Mouse (Mus musculus) forelimb bud, embryonic 11.5 days (tissue): ENCODE results near the gene Arfip1.
"Not testable (repeated sequence)": the region's sequence is repeated elsewhere in the genome, so short reads cannot be mapped to it uniquely, and the experiment has no call there.

Source experiments
- DNase-seq: peaks from one replicate; pipeline ENCODE4 v3.0.0-alpha.2; 2012; ENCODE audit warnings: low read depth, low spot score

Gene Arfip1

DNA sequence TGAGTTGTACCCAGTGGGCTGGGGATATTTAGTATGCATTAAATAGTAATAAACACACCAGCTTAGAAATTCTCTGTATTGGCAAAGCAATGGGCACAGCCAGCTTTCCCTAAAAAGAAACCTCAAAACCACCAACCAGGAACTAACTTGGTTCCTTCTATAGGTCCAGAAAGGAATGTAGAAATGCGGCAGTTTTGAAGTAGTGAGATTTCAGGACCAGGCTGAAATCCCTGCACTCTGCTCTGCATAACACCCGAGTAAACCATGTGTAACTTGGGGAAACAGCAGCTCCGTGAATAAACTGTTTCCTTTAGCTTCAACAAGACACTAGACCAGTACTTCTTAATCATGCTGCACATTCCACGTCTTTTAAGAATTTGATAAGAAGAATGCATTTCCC lies 1.7 kb downstream of the Arfip1 start:
- no peak for DNase-seq

DNA sequence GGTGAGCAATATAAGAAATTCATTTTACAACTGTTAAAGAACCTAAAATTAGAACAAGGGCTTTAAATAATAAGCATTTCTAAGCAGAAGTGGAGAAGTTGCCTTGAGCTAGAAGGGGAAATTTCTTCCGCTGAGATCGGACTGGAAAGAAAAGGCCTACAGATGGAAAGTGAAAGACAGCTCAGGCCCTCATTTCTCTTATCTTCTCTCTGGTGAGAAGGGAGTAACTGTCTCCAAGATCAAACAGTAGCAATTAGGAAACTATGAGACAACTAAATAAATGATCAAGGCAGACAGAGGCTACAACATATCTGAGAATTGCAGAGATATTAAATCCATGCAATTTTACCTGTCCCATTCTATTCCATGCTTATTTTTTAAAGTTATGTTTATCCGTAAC lies 11.9 kb downstream of the Arfip1 start:
- no peak for DNase-seq

DNA sequence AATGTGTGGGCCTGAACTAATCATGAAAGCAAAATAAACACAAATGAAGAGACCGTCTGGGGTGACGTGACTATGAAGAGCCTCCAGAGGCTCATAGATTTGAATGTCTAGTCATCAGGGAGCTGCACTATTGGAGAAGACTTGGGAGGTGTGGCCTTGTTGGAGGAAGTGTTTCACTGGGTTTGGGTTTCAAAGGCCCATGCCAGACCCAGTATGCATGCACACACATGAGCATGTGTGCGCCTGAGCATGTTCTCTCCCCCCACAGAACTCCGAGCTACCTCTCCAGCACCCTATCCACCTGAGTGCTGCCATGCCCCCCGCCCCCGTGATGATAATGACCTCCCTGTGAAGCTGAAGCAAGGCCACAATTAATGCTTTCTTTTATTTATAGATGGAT lies 12.8 kb downstream of the Arfip1 start:
- DNase-seq: no peak

DNA sequence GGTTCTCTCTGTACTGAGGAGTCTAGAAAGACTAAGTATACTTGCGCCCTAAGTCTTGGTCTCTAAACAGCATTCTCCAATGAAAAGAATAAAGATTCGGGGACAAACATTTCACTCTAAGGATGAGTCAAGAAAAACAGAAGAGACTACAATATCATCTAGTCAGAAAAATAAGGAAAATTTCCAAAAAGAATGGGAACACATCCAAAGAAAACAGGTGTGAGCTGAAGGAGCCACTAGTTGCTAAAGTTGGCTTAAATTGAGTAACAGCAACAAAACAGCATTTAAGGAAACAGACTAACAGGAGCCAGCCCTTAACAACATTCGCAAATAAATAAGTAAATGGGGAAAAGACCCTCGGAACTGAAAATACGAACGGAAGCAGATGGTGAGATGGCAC lies 13.9 kb downstream of the Arfip1 start:
- DNase-seq: no peak

DNA sequence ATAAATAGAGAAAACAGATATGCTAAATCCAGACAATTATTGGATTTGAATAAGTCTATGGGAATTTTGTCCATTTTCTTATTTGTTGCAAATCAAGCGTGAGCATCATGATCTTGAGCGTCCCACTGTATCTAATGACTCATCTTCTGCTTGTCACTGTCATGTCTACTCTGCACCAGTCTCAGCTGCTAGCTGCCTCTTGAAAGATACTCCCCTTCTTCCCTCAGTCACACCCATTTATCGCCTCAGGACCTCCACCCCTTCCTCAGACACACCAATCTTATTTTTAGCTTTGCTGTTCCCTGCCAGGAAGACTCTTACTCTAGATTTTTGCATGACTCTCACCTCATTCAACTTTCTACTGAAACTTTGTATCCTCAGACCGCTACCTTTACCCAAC lies 19.0 kb downstream of the Arfip1 start:
- DNase-seq: no peak

DNA sequence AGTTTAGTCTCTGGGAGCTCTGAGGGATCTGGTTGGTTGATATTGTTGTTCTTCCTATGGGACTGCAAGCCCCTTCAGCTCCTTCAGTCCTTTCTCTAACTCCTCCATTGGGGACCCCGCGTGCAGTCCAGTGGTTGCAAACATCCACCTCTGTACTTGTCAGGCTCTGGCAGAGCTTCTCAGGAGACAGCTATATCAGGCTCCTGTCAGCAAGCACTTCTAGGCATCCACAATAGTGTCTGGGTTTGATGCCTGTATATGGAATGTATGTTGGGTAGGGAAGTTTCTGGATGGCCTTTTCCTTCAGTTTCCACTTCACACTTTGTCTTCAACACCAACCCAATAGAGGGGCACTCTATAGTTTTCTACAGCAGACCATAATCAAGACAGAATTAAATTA lies 19.5 kb downstream of the Arfip1 start:
- DNase-seq: not testable (repeated sequence)

DNA sequence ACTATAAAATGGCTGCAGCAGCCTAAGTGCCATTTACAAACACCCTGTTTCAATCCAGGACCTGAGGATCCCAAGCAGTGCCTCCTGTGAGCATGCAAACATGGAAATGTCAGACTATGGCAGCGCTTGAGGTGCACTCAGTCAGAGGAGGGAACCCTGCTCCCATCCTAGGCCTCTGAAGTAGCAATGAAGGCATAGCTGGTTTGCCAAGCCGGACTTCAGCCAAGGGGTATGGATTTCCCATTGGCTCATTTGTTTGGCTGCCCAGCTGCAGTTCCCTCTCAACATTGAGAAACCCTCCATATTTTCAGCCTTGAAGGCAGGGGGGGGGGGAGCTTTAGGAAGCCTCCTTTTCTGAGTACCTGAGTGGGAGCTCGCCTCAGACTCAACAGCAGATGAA lies 24.1 kb downstream of the Arfip1 start:
- no peak for DNase-seq

DNA sequence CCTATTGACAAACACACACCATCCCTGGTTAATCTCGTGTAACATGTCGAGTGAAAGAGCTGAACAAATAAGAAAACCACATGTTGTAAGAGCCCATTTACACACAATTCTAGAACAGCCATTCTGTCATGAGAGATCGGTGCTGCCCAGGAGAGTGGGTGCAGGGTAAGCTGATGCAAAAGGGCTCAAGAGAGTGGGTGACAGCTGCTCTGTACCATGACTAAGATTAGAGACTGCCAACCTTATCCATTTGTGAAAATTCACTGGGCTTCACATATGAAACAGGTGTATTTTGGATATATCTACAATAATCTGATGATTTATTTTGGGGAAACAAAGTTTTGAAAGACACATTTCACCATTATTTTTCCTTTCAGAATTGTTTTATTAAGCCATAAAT lies 26.6 kb downstream of the Arfip1 start:
- no peak for DNase-seq

DNA sequence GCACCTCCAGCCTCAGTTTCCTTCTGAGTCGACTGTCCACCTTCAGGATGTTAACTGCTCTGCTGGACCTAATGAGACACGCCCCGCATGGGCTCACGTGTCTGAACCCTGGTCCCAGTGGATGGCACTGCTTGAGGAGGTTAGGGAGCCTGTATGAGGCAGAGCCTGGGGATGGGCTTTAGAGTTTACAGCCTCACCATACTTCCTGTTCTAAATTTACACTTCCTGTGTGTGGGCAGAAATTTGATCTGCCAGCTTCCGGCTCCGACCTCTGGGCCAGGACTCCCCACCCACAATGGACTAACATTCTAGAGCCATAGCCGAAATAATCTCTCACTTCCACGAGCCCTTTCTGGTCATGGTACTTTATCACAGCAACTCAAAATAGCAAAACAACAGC lies 35.2 kb downstream of the Arfip1 start:
- DNase-seq: peak; percentile 12

DNA sequence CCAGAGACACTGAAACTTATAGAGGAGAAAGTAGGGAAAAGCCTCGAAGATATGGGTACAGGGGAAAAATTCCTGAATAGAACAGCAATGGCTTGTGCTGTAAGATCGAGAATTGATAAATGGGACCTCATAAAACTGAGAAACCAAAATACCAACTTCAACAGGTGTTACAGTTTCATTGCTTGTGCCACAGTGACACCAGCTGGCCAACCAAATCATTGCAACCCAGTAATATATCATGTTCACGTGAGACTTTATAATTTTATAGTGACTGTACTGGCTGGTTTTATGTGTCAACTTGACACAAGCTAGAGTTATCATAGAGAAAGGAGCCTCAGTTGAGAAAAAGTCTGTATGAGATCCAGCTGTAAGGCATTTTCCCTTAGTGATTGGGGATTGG lies 40.0 kb downstream of the Arfip1 start:
- DNase-seq: peak; percentile 57

DNA sequence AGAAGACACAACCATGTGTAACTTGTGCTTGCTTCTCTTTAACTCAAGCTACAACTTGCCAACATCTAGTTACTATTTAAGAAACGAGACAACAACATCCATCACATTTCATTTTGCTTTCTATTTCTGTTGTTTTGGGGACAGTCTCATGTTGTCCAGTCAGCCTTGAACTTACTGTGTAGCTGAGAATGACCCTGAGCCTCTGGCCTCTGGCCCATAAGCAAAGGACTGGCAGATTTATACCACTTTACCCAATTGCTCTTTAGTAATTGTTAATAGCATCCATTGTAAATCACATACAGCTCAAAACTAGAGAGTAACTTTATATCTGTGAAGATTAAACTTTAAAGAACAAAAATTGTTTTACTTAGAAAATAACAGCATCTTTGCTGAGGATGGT lies 40.5 kb downstream of the Arfip1 start:
- no peak for DNase-seq

DNA sequence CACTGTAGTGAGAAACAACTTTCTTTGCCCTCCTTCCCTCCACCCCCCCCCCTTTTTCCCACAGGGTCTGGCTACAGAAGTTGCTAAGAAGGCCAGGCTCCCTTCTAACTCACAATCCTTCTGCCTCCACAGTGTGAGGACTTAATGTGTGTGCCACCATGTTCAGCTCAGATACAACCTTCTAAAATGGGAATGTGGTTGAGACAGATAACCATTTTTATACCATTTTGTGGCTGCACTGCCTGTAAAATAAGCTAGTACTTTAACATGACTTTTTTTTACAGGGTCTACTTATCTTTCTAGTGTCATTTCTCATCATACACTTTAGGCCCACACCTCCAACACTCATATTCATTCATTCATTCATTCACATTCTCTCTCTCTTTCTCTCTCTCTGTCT lies 41.8 kb downstream of the Arfip1 start:
- DNase-seq: no peak

DNA sequence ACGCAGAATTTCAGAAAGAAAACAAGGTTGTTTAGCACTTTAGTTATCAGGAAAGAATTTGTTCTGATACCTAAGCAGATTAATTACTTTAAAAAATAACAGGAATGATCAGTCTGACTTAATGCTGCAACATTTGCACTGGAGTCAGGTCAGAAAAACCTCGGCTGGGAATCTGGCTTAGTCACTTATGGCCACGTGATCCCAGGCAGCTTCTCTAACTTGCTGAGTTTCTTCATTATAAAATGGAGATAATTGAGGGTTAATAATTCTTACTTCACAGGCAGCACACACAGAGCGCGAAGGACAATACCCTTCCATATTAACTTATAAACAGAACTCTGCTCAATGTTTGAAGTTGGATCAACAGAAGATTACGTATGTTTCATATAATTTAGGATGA lies 45.4 kb downstream of the Arfip1 start:
- no peak for DNase-seq

DNA sequence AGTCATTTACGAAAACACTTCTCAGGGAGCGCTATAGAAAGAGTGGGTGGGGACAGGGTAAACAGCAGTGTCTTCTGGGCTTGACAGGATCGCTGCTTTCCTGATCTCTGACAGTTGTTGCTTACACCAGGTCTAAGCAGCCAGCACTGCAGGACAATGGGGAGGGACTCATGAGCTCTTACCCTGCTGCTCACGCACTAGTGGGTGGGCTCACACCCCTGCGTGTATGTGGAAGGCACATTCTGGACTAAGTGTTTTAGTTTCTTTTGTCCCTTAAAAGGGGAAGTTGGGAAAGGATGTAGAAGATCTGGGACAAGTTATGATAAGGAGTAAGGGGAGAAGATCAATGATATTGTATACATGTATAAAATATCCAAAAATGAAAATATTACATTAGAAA lies 49.2 kb downstream of the Arfip1 start:
- no peak for DNase-seq

DNA sequence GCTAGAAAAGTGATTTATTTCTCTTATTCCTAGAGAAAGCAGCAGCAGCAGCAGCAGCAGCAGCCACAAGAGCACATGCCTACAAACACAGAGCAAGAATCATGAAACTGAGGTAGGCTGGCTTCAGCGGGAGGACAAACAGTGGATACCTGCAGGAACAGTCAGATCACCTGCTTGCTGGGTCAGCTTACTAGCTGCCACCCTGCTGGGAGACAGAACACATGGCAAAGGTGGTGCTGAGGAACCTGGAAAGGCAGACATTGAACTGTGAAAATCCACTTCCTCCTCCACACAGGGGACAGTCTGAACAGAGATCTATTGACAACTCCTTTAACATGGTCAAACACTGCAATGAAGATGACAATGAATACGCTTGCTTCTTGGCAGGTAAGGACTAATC lies 53.4 kb downstream of the Arfip1 start:
- no peak for DNase-seq

DNA sequence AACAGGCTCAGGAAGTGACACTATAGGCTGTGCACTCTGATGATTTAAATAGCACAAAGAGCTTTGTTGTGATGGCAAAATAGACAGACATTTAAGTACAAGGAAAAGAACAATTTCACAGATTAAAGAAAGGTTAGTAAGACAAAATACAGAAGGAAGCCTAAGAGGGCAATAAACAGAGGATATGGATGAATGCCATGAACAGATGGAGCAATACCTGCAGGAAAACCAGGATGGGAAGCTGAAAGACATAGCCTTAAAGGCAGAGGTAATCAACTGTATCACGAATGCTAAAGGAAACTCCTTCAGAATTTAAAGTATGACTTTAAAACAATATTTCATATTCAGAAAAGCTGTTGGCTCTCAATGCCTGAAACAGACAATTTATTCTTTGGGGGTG lies 57.5 kb downstream of the Arfip1 start:
- no peak for DNase-seq

DNA sequence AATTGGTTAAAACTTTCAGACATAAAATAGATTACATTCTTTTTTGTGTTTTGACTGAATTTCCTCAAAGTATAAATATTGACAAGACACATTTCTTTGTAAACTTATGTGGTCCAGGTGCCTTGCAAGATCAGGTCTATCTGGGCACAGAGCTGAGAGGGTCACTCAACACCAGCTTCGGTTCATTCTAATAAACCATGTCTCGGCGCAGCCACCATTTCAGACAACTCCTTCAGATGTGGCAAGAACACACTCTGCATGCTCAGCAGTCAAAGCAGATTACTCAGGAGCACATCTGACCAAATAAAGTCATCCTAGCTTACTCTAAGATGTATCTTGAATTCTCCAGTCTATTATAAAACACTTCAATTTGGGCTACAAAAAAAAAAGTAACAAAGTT lies 66.3 kb downstream of the Arfip1 start:
- DNase-seq: no peak

DNA sequence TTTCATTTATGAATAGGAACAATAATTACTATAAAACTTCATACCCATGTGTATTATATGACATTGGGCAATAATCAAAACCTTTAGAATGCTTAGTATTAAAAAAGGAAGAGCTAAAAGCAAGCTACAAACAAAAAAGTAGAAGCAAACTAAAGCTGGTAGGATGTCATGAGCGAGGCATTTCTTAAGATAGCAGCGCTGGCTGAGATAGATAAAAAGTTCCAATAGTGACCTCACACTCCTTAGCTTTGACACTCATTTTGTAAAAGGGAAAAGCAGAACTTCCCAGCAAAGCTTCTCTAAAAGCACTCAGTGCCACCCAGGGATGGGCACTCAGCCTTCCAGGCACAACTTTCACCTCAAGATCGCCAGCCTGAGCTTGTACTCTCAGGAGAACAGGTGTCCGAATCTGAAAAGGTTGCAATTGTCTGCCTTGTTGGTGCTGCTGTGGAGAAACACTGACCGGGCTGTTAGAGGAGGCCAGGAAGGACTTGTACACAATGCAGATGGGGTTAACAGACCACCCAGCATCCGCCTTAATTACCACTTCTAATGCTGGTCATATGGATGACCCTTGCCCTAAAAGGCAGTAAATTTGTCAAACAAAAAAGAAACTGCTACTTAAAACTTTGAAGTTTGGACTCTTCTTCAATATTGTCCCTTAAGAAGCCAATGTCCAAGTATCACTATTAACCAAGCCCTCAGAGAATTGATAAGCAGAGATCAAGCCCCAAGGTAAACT lies 69.5 kb downstream of the Arfip1 start:
- DNase-seq: no peak

DNA sequence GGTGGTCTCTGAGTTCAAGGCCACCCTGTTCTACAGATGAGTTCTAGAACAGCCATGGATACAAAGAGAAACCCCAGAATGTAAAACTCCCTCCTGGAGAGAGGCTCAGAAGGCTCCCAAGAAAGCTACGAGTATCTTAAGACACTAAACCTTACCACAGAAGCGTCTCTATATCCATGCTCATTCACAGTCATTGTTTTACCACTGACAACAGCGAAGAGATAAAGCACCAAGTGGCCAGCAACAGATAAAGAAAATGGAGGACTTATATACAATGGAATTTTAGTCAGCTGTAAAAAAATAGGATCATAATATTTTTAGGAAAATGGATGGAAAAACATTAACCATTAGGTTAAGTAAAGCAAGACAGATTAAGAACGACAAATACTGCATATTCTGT lies 77.2 kb downstream of the Arfip1 start:
- no peak for DNase-seq

DNA sequence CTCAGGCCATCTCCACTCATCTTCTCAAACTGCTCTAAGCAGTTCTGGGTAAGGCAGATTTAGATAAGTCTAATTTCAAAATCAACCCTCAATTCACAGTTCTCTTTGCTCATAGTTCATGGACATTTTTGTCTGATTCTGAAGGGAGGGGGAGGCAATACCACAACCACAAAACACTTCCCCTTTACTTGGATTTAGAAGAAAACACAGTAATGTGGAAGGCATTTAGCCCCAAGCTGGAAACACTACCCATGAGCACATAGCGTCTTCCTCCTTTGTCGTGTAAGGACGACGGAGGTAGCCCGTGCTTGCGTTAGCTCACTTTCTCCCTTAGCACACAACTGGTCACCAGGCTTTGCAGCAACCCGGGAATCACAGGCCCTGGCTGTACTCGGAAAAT lies 78.1 kb downstream of the Arfip1 start:
- no peak for DNase-seq

DNA sequence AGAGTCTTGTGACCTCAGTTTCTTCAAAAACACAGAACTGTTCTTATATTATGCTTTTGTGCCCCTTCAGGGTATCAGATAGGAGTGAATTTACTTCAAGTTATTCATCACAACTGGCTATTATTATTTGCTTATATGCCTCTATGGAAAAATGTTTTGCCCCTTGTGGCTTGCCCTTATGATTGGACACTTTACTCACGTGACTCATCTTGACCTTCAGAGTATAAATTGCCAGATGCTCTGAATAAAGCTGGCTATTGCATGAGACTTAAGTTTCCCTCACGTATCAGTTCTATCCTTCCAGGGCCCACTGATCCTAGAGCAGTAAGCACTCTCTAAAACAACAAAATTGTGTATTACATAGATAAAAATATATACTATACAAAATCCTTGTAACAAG lies 80.3 kb downstream of the Arfip1 start:
- no peak for DNase-seq

DNA sequence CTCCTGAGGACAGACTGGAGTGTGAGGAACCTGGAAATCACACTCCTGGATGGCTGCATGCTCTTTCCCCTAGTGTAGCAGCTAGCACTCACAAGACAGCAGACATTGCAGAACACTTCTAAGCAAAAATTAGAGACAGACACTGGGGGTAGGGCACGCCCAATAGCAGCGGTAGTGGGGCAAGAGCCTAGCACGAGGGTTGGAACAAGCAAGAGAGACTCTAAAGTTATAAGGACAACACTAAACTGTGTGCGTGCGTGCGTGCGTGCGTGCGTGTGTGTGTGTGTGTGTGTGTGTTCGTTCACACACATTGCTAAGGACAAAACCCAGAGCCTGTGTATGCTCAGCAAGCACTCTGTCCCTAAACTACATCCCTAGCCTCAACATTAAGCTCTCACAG lies 81.9 kb downstream of the Arfip1 start:
- DNase-seq: no peak

DNA sequence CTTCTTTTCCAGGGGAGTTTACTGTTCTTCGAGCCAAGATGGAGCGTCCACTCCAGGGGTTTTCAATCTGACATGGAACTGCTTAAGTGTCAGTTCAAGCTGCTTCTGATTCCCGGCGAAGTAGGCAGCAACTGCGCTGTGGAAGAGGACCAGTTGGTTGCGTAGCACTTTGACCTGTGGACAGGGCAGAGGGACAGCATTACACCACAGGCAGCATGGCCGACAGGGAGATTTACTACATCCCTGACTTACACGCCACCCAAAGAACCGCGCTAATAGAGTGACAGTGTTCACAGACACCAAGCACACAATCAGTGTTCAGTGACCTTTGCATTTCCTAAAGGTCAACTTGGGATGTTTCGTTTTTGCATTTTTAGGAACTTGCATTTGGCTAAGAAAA lies 84.7 kb downstream of the Arfip1 start:
- no peak for DNase-seq

DNA sequence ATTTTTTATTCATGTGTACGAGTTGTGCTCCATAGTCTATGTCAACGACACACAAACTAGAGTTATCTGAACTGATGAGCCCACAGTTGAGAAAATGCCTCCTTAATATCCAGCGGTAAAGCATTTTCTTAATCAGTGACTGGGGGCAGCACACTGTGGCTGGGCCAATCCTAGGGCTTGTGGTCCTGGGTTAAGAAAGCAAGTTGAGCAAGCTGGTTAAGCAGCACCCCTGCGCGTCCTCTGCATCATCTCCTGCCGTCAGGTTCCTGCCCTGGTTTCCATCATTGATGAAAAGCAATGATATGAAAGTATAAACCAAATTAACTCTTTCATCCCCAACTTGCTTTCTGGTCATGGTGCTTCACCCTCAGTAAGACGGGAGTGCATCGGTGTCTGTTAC lies 89.8 kb downstream of the Arfip1 start:
- no peak for DNase-seq
